Mouse (Mus musculus) heart, postnatal 25 days (tissue): ENCODE measurements around the gene Rorc. TPM values are rescaled to one million over a fixed set of nuclear protein-coding genes. Genes with fewer than 3 reads are reported as not detected.

Source experiments
- DNase-seq: peaks from one replicate; pipeline ENCODE4 v3.0.0; 2022; ENCODE audit warnings: low spot score
- intact Hi-C: fragments of 180-260 bp; cut with DNase I; formaldehyde crosslinking; loops from one replicate; pipeline ENCODE4 v1.15.1; 2025
- total RNA-seq, 2 experiments: library from RNA; stranded (reverse); gene quantifications; 2 replicates each; pipeline ENCODE4 v1.2.3; 2021

Gene Rorc
- total RNA-seq, 2 experiments from 2014 or later, result 22.3 to 38.7 TPM

- DNase-seq, result no peak
- intact Hi-C loops, result no loop called here
Observed at GRCm38 (mm10) chr3:94404366-94405054, 31.9 kb downstream of the Rorc start.

- DNase-seq, result no peak
- intact Hi-C loops, result no loop called here
Observed at GRCm38 (mm10) chr3:94405561-94405960, 33.0 kb downstream of the Rorc start.

GRCm38 (mm10) chr3:94412530-94412929 lies 39.9 kb downstream of the Rorc start:
- intact Hi-C loops, result no loop called here
- DNase-seq, result no peak

- peak; percentile 90 for DNase-seq
- intact Hi-C loops, result no loop called here
Observed at GRCm38 (mm10) chr3:94413031-94413679, 40.6 kb downstream of the Rorc start, which contains the start of gene Tdrkh. Tdrkh (plus strand) TSS chr3:94413273.

- intact Hi-C loops, result no loop called here
- DNase-seq, result no peak
Observed at GRCm38 (mm10) chr3:94430980-94431379, 58.4 kb downstream of the Rorc start.

GRCm38 (mm10) chr3:94434305-94434704 lies 61.7 kb downstream of the Rorc start:
- DNase-seq, result no peak
- intact Hi-C loops, result no loop called here

GRCm38 (mm10) chr3:94436420-94436819 lies 63.8 kb downstream of the Rorc start:
- DNase-seq, result no peak
- intact Hi-C loops, result no loop called here

GRCm38 (mm10) chr3:94441182-94441581 lies 68.6 kb downstream of the Rorc start:
- intact Hi-C loops, result no loop called here
- no peak for DNase-seq

GRCm38 (mm10) chr3:94442951-94443596 lies 70.5 kb downstream of the Rorc start, which contains the start of gene Mrpl9:
Mrpl9 (plus strand) TSS chr3:94443318.
- intact Hi-C loops, result no loop called here
- DNase-seq, result peak; percentile 83

- intact Hi-C loops, result no loop called here
- no peak for DNase-seq
Observed at GRCm38 (mm10) chr3:94443597-94443964, 71.0 kb downstream of the Rorc start, which contains the start of gene Oaz3. Oaz3 (minus strand) TSS chr3:94443915.

Other genes starting within 250 kb of the Rorc start
- not detected for gene Gm10696, start 194.6 kb upstream of the Rorc start, total RNA-seq
- gene Gm5286, start 176.1 kb upstream of the Rorc start, total RNA-seq, result not detected
- not detected for gene Gm4778, start 108.8 kb upstream of the Rorc start, total RNA-seq
- gene Them4, start 62.7 kb upstream of the Rorc start, total RNA-seq, result 10 to 100 TPM; 17.5 TPM
- not detected for gene Them5, start 30.7 kb upstream of the Rorc start, total RNA-seq
- not detected for gene C2cd4d, start 10.4 kb upstream of the Rorc start, total RNA-seq
- gene Lingo4, start 25.7 kb downstream of the Rorc start, total RNA-seq, result under 1 TPM; 0.06 to 0.08 TPM
- 1 to 10 TPM; 3.2 to 3.6 TPM for gene Tdrkh, start 40.5 kb downstream of the Rorc start, total RNA-seq
- 10 to 100 TPM; 70.7 to 70.9 TPM for gene Mrpl9, start 70.5 kb downstream of the Rorc start, total RNA-seq
- not detected for gene Oaz3, start 71.1 kb downstream of the Rorc start, total RNA-seq
- gene Celf3, start 105.5 kb downstream of the Rorc start, total RNA-seq, result not detected
- gene Riiad1, start 107.5 kb downstream of the Rorc start, total RNA-seq, result under 1 TPM in 1 of 2 experiments, not detected in 1; 0.75 TPM
- gene Snx27, start 209.9 kb downstream of the Rorc start, total RNA-seq, result 10 to 100 TPM; 26.9 to 28.0 TPM